Comparison of ENCODE assay signal across 8 mouse cellular contexts in the genomic region with DNA sequence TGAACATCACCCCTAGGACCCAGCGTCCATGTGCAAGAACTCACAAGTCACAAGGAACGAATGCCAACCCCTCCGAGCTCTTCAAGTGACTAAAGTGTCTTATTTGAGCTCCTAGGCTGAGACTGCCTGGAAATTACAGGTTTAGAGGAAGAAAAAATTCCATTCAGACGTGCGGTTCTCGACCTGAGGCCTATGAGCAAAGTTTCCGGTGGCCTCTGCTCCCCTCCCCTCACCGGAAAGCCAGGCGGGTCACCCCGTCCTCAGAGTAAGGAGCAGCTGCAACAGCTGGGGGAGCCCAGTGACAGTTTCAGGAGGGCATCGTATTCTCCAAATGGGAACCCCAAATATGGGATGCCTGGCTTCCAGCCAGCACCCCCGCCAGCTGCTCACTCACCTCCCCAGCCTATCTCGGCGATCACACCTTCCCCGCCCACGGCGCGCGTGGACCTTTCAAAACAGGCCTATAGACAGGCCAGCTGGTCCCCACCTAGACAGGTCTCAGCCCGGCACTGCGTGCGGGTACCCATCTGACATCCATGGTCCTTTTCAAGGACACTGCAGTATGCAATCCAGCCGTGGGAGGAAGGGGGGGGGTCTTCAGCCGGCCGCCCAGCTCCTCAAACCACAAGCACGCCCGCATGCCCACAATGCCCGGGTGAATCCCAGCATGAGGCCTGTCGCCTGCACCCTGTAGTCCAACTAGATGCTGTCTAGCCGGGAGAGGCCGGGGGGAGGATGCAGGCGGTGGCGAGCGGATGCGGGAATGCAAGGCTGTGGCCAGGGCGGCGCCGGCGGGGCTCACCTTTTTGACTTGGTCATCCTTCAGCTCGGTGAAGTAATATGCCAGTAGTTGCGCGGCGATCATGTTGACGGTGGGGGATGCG. TPM values are rescaled to one million over a fixed set of nuclear protein-coding genes. Genes with fewer than 3 reads are reported as not detected.
DNase-seq lines count a peak whose midpoint lies in the region; ATAC-seq and TF ChIP-seq lines count a peak whose summit lies in the region.

No protein-coding gene starts in this region.

- DNase-seq in 3T3-L1 (ENCODE audit: low read depth, low spot score) (peak; percentile 35), MEL (ENCODE audit: low read depth, low spot score) (peak; percentile 66)
- no peak for DNase-seq in embryonic facial prominence, embryonic 11.5 days (ENCODE audit: low spot score)
- peak; percentile 71 for DNase-seq in heart, adult 2 months
- DNase-seq in kidney, adult 18-20 months: peak; percentile 57
- no peak for DNase-seq in liver, embryonic 13.5 days
- DNase-seq in natural killer cell, adult 2 months (ENCODE audit: low spot score in 2 of 2): peak; percentile 43 to 47
- DNase-seq in thymus, postnatal 25 days: peak; percentile 79

- H3K36me3 ChIP-seq in MEL (ENCODE audit: control insufficient read depth in 1 of 2, insufficient read depth in 2 of 2, low read length in 2 of 2): peaks cover 0 to 41% of the 10 kb centered on the region in 2 experiments; a peak in 2 of 4 replicates
- no peaks in the 10 kb centered on the region for H3K36me3 ChIP-seq in embryonic facial prominence, embryonic 11.5 days (replicated peaks; ENCODE audit: control insufficient read depth, insufficient read depth, low read depth, low read length)
- no peaks in the 10 kb centered on the region; the same call in 1 of the 2 replicates for H3K36me3 ChIP-seq in heart, adult 2 months (ENCODE audit: control insufficient read depth, insufficient read depth, low read length)
- peaks cover 3% of the 10 kb centered on the region; the same call in 1 of the 2 replicates for H3K36me3 ChIP-seq in liver, embryonic 13.5 days

- TF ChIP-seq POLR2A in MEL (IDR thresholded peaks at IDR 0.05; ENCODE audit: control insufficient read depth in 1 of 2, insufficient read depth in 1 of 2, low read depth in 1 of 2, low read length in 2 of 2, poor library complexity in 1 of 2): no peak
- TF ChIP-seq POLR2A in heart, adult 2 months (IDR thresholded peaks at IDR 0.05; ENCODE audit: insufficient read depth, low read depth, low read length): peak; percentile 28; the same call in 1 of the 2 replicates

- intact Hi-C loops in heart, adult 2 months (cut with DNase I): loop anchor here (5.0 kb wide), 2 partner anchors 37 to 62 kb away; no protein-coding TSS in a partner anchor

- 4% methylated on average over 45 of the region's 45 CpGs for WGBS in embryonic facial prominence, embryonic 11.5 days
- WGBS in heart, adult 2 months: under 1% methylated on average over 45 of the region's 45 CpGs
- 3% methylated on average over 45 of the region's 45 CpGs for WGBS in liver, embryonic 13.5 days (ENCODE audit: insufficient replicate concordance)

- H3K27ac ChIP-seq in MEL (ENCODE audit: control insufficient read depth, low read depth, low read length): peak overlapping the region; percentile 62
- 0 out of 2 replicates have a peak overlapping the region, but pooled peaks have one; percentile 28 for H3K27ac ChIP-seq in embryonic facial prominence, embryonic 11.5 days (replicated peaks; ENCODE audit: low read depth, low read length)
- H3K27ac ChIP-seq in heart, adult 2 months: peak overlapping the region; percentile 95
- H3K27ac ChIP-seq in liver, embryonic 13.5 days: peak overlapping the region; percentile 99

- peaks cover 13 to 59% of the 10 kb centered on the region in 2 experiments for H3K4me1 ChIP-seq in MEL (ENCODE audit: control insufficient read depth in 1 of 2, insufficient read depth in 2 of 2, low read length in 2 of 2)
- no peaks in the 10 kb centered on the region; the same call in 1 of the 2 replicates for H3K4me1 ChIP-seq in embryonic facial prominence, embryonic 11.5 days (ENCODE audit: control insufficient read depth, insufficient read depth, low read length)
- peaks cover 20% of the 10 kb centered on the region for H3K4me1 ChIP-seq in heart, adult 2 months (ENCODE audit: control insufficient read depth, insufficient read depth, low read length)
- peaks cover 93% of the 10 kb centered on the region for H3K4me1 ChIP-seq in liver, embryonic 13.5 days (replicated peaks)

- H3K9me3 ChIP-seq in MEL (replicated peaks; ENCODE audit: insufficient read depth, low read length): no peaks in the 10 kb centered on the region
- H3K9me3 ChIP-seq in embryonic facial prominence, embryonic 11.5 days (replicated peaks; ENCODE audit: control insufficient read depth, low read length): no peaks in the 10 kb centered on the region
- no peaks in the 10 kb centered on the region for H3K9me3 ChIP-seq in liver, embryonic 13.5 days (replicated peaks)

- H3K4me3 ChIP-seq in MEL (ENCODE audit: control insufficient read depth in 1 of 2, insufficient read depth in 1 of 2, low read depth in 2 of 2, low read length in 2 of 2): peak overlapping the region; percentile 68 to 90
- peak overlapping the region; percentile 67 for H3K4me3 ChIP-seq in embryonic facial prominence, embryonic 11.5 days (ENCODE audit: low read depth, low read length)
- H3K4me3 ChIP-seq in heart, adult 2 months: peak overlapping the region; percentile 75
- peak overlapping the region; percentile 94 for H3K4me3 ChIP-seq in liver, embryonic 13.5 days (replicated peaks)

- TF ChIP-seq EP300 in MEL (IDR thresholded peaks at IDR 0.05; ENCODE audit: low read depth in 1 of 2, low read length in 2 of 2): no peak
- TF ChIP-seq EP300 in heart, adult 2 months (IDR thresholded peaks at IDR 0.05; ENCODE audit: insufficient read depth, low read depth, low read length): 0 out of 2 replicates have a peak, but pooled peaks have one; percentile 32

- peak overlapping the region; percentile 92 for H3K4me2 ChIP-seq in embryonic facial prominence, embryonic 11.5 days (ENCODE audit: low read depth, low read length)
- H3K4me2 ChIP-seq in liver, embryonic 13.5 days: peak overlapping the region; percentile 99

- peaks cover 41% of the 10 kb centered on the region for H3K79me2 ChIP-seq in MEL (ENCODE audit: control insufficient read depth, insufficient read depth, low read length, poor library complexity)
- no peaks in the 10 kb centered on the region; the same call in 1 of the 2 replicates for H3K79me2 ChIP-seq in heart, adult 2 months (replicated peaks; ENCODE audit: control insufficient read depth, insufficient read depth, low read length)

- no peak for TF ChIP-seq RAD21 in MEL (IDR thresholded peaks at IDR 0.05; ENCODE audit: low read depth, low read length)

- H3K9ac ChIP-seq in MEL (ENCODE audit: control insufficient read depth, low read depth, low read length, poor library complexity, severe bottlenecking): peak overlapping the region; percentile 66
- peak overlapping the region; percentile 22 for H3K9ac ChIP-seq in embryonic facial prominence, embryonic 11.5 days (replicated peaks; ENCODE audit: low read length)
- H3K9ac ChIP-seq in heart, adult 2 months (ENCODE audit: low read depth, low read length): peak overlapping the region; percentile 58
- peak overlapping the region; percentile 96 for H3K9ac ChIP-seq in liver, embryonic 13.5 days

- H3K27me3 ChIP-seq in MEL (ENCODE audit: control insufficient read depth in 1 of 2, insufficient read depth in 2 of 2, low read length in 2 of 2): no peaks in the 10 kb centered on the region
- no peaks in the 10 kb centered on the region for H3K27me3 ChIP-seq in embryonic facial prominence, embryonic 11.5 days (ENCODE audit: control insufficient read depth, insufficient read depth, low read length)
- H3K27me3 ChIP-seq in heart, adult 2 months (ENCODE audit: control insufficient read depth, insufficient read depth, low read length): no peaks in the 10 kb centered on the region
- no peaks in the 10 kb centered on the region for H3K27me3 ChIP-seq in liver, embryonic 13.5 days

- ATAC-seq in embryonic facial prominence, embryonic 11.5 days (replicated peaks; ENCODE audit: insufficient number of reproducible peaks, low FRiP score, low TSS enrichment, low read depth): peak; percentile 41
- ATAC-seq in liver, embryonic 13.5 days (ENCODE audit: low read depth): no peak

- TF ChIP-seq CTCF in MEL (IDR thresholded peaks at IDR 0.05 in 2 of 3, conservative IDR thresholded peaks at IDR 0.05 in 1 of 3; ENCODE audit: control insufficient read depth in 1 of 3, insufficient read depth in 1 of 3, low read depth in 2 of 3, low read length in 3 of 3, poor library complexity in 1 of 3, severe bottlenecking in 1 of 3): no peak
- no peak for TF ChIP-seq CTCF in heart, adult 2 months (IDR thresholded peaks at IDR 0.05)

TF ChIP-seq in MEL, 35 proteins besides CTCF, POLR2A, EP300 and RAD21:
- peak; percentile 51; the same call in 1 of the 2 replicates for TF ChIP-seq MAZ (IDR thresholded peaks at IDR 0.05; ENCODE audit: low read depth, low read length)
- peak; percentile 36; the same call in 1 of the 2 replicates for TF ChIP-seq HCFC1 (IDR thresholded peaks at IDR 0.05; ENCODE audit: low read depth, low read length)
- peak; percentile 8; the same call in 1 of the 2 replicates for TF ChIP-seq TCF12 (IDR thresholded peaks at IDR 0.05; ENCODE audit: low read depth, low read length)
- peak; percentile 50; the same call in 1 of the 2 replicates for TF ChIP-seq SIN3A (IDR thresholded peaks at IDR 0.05; ENCODE audit: low read length)
- no peak for TF ChIP-seq BHLHE40 (IDR thresholded peaks at IDR 0.05; ENCODE audit: borderline replicate concordance, low read depth, low read length)
- peak; percentile 58 for TF ChIP-seq MXI1 (IDR thresholded peaks at IDR 0.05; ENCODE audit: low read depth, low read length)
- TF ChIP-seq NELFE (IDR thresholded peaks at IDR 0.05; ENCODE audit: low read depth, low read length): no peak
- peak; percentile 59; the same call in 1 of the 2 replicates for TF ChIP-seq MYC (IDR thresholded peaks at IDR 0.05; ENCODE audit: low read depth, low read length)
- no peak for TF ChIP-seq MYB (IDR thresholded peaks at IDR 0.05; ENCODE audit: low read depth, low read length)
- TF ChIP-seq ETS1 (IDR thresholded peaks at IDR 0.05; ENCODE audit: low read depth, low read length): peak; percentile 41
- no peak for TF ChIP-seq MAFK (IDR thresholded peaks at IDR 0.05; ENCODE audit: borderline replicate concordance, low read depth, low read length)

RNA-seq across cellular contexts. Expression of a gene that starts 40.3 kb away (rescaled TPM):
- total RNA-seq in MEL (2012; rRNA removed): 441 and 515 TPM in 2 replicates
- polyA plus RNA-seq in MEL (2012; ENCODE audit: insufficient read depth in 1 of 2, insufficient read length in 2 of 2, low read depth in 1 of 2, low replicate concordance in 2 of 2, missing spikeins in 1 of 2): 100 to 1,000 TPM; 192 to 740 TPM
- polyA plus RNA-seq in embryonic facial prominence, embryonic 11.5 days (2014; fragmentation: Nextera tagmentation; extraction: Ambion mirVana): 19.9 and 21.6 TPM in 2 replicates
- total RNA-seq in heart, adult 2 months (2021): 100 to 1,000 TPM; 120 TPM
- 71.0 and 81.9 TPM in 2 replicates for polyA plus RNA-seq in heart, adult 2 months (2012; rRNA removed)
- polyA plus RNA-seq in liver, embryonic 13.5 days (2015; fragmentation: Nextera tagmentation; extraction: Ambion mirVana): 88.4 and 108 TPM in 2 replicates

Comparison
In these comparisons a context has a peak if more than half of its experiments do, and no peak if none do; other contexts are left out.
1. DNase-seq: peak in 3T3-L1 (single experiment), MEL (single experiment), heart, adult 2 months (2 of 2), kidney, adult 18-20 months (single experiment), natural killer cell, adult 2 months (2 of 2) and thymus, postnatal 25 days (single experiment); none in embryonic facial prominence, embryonic 11.5 days (single experiment) and liver, embryonic 13.5 days (single experiment).
2. H3K27ac ChIP-seq: peak in every context shown above with its lines; median percentile 99 in liver, embryonic 13.5 days; 95 in heart, adult 2 months; 62 in MEL; 28 in embryonic facial prominence, embryonic 11.5 days.
3. H3K9ac ChIP-seq: peak in every context shown above with its lines; median percentile 96 in liver, embryonic 13.5 days; 66 in MEL; 58 in heart, adult 2 months; 22 in embryonic facial prominence, embryonic 11.5 days.
4. Peak in every context shown above with its lines, with median percentiles within 50 percentile points of each other: H3K4me3 ChIP-seq.